Mouse (Mus musculus): Measurements from ENCODE around the gene Knstrn.

Gene Knstrn

DNA sequence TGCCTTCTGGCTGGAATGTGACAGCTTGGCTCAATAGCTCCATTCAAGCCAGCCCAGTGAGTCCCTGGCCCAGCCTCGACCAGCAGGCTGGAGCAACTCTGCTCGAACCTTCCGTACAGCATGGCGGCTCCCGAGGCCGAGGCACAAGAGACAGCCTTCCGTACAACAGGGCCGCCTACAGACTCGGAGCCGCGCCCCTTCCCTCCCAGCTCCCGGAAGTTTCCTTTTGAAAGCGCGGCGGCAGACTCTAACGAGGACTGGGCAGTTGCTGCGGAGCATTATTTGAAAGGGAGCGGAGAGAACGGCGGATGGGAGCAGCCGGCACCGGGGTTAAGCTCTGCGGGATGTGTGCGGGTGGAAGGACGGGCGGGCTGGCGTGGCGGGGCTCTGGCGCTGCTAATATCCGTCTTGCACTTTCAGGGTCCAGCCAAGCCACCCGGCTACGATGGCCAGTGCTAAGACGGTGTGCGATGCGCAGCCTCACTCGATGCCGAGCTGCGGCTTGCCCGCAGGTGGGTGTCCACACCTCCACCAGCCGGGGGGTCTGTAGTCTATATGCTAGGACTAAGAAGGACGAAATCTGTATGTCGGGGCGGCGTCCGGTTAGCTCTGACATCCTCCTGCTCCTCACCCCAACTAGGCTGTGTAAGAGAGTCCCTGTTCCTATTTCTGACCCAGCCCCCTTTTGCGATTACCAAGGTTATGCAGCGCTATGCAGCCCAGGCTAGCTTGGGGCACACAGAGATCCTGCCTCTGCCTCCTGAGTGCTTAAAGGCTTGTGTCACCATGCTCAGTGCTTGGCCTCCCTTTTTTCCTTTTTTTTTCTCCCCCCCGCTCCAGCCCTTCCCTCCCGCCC, at the start of gene Knstrn:
Gene Knstrn (plus strand): TSS at position 23 of the 856 bp plus-strand sequence.
- peak; percentile 92 to 93 for DNase-seq

DNA sequence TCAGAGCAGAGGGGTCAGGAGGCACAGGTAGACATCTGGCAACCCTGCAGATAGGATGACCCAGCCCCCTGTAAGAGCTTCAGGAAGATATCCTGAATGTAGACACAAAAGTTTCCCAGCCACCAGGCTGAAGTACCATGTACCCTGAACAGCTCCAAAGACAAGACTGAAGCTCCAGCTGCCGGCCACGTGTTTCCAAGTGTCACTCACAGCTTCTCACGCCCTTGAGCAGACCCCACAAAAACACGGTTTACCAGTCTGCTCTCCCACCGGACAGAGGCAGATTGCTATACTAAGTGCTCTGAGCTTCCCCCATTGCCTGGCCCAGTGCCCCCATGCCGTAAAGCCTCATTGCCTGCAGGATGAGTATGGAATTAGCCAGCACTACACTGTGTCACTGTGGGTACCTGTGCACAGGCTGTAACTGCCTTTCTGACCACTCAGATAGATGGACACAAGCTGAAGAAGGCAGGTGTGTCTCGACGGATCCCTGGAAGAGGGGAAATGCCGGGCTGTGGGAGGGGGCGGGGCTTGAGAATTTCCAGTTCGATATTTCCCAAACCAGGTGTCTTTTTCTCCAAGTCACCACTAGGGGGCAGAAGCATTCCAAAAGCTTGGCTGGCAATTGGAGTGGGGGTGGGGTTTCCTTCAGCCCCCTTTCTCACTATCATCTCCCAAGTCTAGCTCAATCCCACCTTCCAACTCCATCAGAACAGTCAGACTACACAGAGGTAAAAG, 49.5 kb upstream of the Knstrn start:
- DNase-seq: peak; percentile 61

DNA sequence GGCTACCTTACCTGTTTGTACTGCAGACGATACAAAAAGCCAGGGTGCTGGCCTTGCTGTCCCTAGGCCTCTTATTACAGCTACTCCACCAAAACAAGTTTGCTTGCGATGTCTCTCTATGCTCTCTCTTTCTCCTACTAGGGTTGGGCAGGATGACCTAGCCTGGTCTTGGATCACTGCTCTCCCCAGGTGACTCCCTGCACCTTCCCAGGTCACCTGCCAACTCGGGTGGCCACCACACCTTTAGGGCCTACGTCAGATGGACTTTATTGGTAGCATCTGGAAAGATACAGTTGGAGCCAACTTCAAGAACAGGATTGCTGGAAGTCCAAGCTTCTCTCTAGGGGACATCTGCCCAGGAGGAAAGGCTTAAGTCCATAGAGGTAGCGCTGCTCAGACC, 48.9 kb upstream of the Knstrn start:
- DNase-seq: no peak

DNA sequence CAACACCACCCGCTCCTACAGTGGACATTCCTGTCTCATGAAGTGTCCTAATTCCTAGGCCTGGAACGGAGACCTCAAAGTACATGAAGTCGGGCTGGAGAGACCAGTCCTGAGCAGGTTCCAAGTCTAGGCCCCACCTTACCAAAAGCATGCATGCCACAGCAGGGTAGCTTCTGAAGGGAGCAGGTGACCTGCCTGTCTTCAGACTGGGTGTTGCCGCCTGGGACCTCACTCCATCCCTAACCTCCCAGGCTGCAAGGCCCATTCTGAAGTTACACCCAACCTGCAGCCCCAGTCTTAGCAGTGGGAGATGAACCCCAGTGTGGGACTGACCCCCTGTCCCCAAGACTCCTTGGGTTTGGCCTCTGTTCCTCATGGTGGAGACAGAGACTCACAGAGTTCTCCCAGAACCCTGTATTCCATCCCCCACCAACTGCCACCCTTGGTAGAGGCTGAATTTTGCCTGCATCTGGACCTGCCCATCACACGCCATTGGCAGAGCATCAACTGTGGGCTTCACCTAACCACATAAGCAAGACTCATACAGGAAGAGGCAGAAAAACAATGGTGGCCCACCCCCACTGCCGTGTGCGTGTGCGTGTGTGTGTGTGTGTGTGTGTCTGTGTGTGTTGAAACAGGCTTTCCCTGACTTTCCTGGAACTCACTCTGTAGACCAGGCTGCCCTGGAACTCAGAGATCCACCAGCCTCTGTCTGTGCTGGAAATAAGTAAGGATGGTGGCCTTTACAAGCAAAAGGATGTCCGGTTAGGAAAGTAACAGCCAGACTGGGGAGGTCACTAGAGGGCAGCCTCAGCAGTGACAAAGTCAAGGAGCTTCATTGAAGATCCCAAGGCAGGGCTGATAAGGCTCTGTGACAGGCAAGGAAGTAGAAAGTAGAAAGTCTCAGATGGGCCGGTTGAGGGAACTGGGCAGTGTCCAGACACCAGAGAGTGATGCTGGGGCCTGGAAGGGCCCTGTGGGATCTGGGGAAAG, 47.5 kb upstream of the Knstrn start:
- no peak for DNase-seq

DNA sequence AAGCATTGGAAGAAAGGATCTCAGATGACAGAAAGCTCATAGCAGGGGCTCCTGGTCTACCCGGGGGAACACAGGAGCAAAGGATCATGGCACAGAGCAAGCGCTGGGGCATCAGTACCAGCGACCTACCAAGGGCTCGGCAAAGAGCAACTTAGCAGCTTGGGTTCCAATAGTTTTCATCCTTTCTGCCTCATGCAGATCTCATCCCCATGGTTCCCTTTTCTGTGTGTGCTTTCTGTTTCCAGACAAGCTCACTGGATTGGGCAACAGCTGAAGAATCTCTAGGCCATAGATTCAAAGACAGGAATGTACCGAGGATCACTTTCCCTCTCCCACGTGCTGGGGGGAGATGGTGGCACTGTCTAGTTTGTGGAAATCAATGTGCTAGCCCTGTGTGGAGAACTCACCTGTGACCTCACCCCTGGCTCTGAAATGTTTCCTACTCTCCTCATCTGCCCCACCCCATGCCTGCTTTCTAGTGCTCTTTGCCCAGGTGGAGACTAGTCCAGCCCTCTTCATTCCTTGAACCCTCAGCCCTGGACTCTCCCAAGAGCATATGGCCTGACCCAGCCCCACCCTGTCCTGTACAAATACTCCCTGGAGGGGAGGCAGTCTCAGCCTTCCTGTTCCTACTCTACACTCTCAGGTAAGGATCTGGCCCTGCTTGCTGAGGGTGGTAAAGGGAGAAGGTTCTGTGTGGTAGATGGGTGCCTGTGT, 41.5 kb upstream of the Knstrn start, which contains the start of gene Phgr1:
Gene Phgr1 (plus strand): TSS at position 612 of the 717 bp plus-strand sequence.
- DNase-seq: no peak

DNA sequence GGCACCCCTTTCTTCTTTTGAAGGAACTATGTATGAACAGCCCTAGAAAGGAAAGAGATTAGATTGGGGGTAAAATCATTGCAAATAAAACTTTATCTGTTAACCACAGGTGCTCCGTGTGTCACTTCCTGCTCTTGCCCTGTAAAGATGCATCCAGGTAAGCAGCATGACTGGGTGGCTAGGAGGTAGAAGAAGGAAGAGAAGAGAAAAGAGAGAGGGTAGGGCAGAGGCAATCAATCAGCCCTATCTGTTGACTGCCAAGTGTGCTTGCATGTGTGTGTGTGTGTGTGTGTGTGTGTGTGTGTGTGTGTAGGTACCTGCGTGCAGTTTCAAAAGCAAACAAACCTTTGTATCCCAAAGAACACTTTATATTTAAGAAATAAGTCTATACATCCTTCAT, 39.3 kb upstream of the Knstrn start:
- no peak for DNase-seq

DNA sequence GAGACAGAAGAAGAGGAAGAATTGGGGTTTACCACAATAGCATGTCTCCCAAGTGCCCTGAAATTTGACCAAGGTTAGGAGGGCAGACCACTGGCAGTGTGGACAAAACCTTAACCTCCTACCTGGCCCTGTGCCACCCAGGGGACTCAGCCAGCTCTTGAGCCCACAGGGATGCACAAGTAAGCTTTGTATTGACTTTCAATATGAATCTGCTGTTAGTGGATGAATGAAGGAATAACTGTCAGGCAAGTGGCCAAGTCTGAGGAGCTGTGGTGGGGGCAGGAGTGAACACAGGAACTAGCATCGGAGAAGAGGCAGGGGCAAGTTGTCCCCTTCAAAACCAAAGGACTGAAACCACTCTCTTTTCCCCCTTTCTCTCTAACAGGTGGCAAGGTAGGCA, 38.4 kb upstream of the Knstrn start:
- no peak for DNase-seq

DNA sequence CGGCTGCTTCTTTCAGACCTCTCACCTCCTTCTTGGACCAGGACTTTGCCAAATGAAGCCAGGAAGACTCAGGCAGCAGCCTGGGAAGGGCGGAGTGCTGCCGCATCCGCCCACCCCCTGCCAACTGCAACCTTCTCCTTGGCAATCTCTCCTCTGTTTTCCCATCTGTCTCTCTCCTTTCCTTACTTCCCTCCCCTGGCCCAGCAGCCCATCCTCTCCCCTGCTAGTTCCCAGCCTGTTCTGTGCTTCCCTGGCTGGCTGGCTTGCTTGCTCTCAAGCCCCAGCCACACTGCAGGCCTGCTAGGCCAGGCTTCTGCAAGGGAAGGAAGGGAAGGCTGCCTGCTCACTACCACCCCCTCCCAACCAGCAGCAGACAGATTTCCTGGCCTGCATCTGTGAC, 38.0 kb upstream of the Knstrn start:
- DNase-seq: no peak

DNA sequence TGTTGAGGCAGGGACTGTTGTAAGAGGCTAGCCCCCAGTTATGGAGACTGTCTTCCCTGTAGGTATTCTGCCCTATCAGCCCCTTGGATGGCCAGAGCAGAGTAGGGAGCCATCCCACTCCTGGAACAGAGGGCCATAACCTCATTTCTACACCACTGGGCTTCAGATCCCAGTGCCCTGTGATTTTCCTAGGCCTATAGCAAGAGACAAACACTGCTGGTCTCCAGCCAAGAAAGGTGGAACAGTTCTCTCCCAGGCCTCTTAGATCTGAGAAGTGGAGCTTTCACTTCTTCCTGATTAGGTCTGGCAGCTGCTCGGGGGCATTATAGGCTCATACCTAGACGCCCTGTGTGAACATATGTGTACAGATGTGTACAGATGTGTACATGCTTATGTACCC, 37.5 kb upstream of the Knstrn start:
- DNase-seq: no peak

DNA sequence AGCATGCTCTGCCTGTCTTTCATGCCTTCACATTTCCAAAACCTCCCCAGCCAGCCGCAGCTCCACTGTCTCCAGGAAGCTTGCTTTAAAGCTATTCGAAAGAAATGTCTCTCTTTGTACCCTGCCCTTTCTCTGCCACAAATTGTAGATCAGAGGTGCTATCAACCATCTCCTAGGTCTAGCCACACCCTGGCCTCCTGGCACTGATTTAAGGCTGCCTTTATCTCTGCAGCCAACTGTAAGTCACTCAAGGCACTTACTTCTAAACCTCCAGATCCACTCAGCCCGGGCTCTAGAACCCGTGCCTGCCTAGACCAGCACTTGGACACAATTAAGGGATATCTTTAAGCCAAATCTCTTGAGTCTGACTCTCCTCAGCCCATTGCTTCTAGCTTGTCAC, 35.4 kb upstream of the Knstrn start:
- DNase-seq: no peak

DNA sequence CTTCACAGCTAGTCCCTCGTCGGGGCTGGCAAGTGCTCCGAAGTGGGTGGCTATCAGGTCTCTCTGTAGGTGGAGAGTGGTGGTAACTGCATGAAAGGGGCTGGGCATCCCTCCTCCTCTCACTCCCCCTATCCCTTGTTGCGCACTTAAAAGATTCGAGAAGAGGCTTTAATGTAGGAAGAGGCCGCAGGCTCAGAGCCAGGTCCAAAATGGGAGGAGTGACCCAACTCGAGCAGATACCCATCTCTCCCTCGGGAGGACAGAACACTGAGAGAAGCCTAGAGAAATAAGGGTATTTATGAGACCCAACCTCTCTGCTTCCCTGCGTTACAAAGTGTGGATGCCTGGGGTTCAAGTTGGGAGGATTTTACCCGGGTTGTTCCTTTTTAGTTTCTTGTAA, 34.7 kb upstream of the Knstrn start:
- no peak for DNase-seq

DNA sequence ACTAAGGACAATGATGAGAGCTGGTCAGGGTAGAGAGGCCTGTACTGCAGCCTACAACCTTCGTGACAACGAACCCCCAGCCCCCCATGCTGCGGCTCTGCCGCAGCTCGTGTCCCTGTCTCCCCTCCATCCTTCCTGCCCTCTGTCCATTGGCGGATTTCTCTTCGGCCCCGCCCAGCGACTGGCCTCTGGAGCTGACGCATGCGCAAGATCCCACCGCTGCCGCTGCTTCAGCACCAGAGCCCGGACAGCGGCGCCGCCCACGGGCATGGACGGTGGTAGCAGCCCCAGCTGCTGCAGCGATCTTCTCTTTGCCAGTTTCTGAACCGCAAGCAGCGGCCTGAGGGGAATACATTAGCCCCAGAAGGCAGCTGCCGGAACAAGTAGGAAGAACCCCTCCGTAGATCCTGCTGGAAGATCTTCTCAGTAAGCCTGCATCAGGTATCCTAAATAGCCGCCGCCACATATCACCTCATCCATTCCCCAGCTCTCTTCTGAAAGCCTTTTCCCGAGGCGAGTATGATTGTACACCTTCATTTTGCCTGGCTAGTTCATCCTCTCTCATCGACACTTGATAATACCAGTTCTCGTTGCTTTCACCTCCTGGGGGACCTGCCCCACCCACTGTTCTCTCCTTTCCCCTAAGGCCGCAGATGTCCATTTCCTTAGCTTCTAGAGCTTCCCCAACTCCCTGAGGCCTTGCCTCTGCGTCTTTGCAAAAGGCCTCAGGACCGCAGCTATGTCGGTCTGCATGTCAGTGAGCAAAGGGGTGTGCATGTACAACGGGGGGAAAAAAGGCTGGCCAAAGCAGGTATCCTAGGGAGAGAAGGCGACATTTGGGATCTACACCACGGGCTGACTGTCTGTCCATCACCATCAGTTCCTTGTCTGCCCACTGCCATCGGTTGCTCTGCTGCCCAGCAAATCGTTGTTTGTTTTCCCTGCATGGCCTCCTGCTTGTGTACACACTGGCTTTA, 34.0 kb upstream of the Knstrn start, which contains the start of gene Disp2:
Gene Disp2 (plus strand): TSS at position 216 of the 977 bp plus-strand sequence.
- peak; percentile 87 to 88 for DNase-seq

DNA sequence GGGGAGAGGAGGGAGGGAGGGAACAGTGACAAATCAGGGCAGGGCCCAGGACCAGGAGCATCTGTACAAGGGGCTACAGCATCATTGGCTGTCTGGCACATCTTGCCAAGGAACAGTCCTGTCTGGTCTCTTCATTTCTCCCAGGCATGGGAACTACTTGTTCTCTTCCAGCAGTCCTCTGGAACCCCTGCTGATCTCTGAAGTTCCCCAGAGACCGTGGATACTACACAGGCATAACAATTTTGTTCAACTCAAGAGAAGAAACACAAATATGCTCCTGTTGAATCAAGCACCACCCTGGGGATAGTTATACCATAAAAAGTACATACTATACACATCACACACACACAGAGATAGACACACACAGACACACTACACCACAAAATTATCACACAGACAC, 32.7 kb upstream of the Knstrn start:
- DNase-seq: no peak

DNA sequence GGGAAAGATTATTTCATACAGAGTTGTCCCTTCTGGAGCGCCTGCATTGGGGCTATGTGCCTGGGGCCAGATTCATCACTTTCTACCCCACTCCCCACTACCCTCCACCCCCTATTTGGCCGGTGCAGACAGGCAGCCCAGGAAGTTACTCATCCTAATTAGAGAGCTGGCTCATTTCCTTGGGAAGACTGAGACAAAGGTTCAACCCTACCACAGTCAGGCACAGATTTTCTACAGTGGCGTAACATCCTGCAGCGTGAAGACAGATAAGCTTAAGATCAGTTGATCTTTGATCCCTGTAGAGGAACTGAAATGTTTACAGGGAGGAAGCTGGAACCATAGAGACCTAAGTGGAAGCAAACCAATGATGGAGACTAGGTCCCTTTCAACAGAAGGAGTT, 31.5 kb upstream of the Knstrn start:
- no peak for DNase-seq

DNA sequence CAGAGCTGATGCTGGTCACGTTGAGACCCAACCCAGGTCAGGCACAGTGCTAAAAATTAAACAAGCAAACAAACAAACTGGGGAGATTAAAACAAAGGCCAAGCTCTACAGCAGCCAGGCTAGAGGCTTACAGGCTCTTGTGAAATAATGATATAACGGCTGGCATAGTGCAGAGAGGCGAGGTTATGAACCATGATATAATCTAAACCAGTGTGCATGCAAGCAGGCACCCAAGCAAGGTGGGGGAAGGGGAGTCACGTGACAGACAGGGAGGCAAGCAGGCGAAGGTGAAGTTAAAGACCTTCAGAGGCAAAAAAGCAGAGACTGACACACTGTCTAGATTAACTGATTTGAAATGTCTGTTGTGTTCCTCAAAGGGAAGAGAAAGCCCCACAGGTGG, 30.7 kb upstream of the Knstrn start:
- DNase-seq: no peak

DNA sequence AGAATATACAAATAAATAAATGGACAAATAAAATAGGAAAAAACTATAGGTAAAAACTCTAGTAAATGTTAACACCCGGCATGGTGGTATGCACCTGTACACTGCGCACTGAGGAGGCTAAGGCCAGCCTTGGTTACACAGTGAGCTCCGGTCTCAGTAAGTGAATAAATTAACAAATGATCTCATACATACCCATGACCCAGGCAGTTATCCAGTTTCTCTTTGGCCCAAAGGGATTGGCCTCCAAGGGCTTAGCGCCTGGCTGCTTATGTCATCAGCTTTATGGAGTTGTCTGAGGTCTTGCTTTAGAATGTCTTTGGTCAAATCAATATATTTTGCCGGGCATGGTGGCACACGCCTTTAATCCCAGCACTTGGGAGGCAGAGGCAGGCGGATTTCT, 30.1 kb upstream of the Knstrn start:
- DNase-seq: no peak

DNA sequence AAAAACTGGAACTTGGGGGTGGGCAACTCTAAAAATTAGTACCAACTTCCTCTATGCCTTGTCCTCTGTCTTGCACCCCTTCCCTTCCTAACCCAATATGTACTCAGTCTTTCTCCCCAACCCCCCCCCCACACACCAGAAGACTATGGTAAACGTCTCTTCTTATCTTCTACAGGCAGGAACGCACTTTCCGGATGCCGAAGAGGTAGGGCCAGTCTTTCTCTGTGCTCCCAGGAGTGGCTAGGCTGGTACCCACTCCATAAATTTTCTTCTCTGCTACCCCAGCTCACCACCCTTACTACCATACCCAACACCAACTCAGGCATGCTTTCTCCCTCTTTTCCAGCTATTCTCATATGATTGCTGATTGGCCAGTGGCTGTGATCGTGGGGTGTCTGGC, 27.3 kb upstream of the Knstrn start:
- no peak for DNase-seq

DNA sequence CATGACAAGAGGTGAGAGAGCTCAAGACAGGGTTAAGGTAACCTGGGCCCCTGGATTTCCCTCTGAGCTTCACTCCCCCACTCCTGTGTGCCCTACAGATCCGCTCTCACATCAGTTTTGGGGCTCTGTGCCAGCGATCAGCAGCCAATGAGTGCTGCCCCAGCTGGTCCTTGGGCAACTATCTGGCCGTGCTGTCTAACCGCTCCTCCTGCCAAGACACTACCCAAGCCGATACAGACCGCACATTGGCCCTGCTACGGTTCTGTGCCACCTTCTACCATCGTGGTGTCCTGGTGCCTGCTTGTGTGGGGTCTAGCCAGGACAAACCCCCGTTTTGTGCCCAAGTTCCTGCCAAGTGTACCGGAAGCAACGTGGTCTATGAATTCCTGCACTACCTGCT, 24.3 kb upstream of the Knstrn start:
- DNase-seq: no peak

DNA sequence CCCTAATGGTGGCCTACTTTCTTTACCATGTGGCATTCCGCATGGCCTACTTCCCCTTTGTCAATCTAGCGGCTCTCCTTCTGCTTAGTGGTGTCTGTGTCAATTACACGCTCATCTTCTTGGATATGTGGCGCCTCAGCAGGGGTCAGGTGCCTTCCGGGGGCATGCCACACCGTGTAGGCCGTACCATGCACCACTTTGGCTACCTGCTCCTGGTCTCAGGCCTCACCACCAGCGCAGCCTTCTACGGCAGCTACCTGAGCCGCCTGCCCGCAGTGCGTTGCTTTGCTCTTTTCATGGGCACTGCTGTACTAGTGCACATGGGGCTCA, 23.6 kb upstream of the Knstrn start:
- DNase-seq: no peak

DNA sequence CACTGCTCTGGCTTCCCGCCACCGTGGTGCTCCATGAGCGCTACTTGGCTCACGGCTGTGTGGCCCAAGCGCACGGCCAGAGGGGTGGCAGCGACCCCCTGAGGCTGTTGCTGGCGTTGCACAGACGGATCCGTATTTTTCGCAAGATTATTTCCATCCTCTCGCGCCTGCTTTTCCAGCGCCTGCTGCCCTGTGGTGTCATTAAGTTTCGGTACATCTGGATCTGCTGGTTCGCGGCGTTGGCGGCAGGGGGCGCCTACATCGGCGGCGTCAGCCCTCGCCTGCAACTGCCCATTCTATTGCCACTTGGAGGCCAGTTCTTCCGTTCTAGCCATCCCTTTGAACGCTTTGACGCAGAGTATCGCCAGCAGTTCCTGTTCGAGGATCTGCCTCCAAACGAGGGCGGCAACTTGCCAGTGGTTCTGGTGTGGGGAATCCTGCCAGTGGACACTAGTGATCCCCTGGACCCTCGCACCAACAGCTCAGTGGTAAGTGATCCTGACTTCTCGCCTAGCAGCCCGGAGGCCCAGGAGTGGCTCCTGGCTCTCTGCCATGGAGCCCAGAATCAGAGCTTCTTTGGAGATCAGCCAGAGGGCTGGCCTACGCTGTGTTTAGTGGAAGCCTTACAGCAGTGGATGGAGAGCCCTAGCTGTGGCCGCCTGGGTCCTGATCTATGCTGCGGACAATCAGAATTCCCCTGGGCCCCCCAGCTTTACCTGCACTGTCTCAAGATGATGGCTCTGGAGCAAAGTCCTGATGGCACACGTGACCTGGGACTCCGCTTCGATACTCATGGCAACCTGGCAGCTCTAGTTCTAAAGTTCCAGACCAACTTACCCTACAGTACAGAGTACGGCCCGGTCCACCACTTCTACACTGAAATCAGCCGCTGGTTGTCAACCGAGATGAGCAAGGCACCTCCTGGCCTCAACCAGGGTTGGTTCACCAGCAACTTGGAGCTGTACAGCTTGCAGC, 23.0 kb upstream of the Knstrn start:
- peak; percentile 58 for DNase-seq
